Mouse (Mus musculus): ENCODE measurements at regions not wholly inside any gene's neighbourhood (a gene's known extent, or its start where the extent isn't known, plus 50 kb on each side); places are given as distances from the start of the nearest gene placed in this dataset.

DNA sequence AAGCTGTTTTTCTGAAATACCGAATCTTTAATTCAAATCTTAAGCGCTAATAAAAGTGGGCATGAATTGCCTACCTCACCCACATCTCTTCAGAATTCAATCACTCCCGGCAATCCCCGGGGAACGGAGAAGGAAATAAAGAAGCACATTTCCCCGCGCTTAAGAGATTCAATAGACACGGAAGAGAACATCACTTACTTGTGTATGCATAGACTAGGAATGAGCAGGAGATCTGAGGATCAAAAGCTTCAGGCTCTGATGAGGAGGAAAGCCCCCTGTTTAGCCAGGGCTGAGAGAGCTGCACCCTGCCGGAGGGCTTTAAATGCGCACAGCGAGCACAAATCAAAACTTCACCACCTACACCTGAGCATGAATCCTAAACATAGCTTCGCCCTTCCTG, 72.0 kb upstream of the Arglu1 start:
- no peak for DNase-seq

GRCm38 (mm10) chr8:8758283-8758682, 68.0 kb upstream of the Arglu1 start:
- DNase-seq, result no peak

DNA sequence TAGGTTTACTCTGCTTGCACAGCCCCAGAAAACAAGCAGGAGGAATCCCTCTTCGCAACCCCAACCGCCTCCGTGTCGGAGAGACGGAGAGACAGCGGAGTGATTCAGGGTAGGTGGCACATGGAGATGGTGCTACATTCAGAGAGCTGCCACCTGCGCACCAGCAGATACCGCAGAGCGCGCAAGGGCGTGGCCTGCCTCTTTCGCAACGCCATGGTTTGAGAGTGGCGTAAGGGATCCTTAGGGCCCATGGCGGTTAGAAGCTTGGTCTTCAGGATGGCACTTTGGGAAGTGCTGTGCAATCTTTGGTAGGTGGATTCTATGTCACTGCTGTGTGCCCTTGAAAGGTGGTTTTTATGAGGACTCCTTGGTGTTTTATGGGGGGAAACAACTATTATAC, 60.9 kb upstream of the Arglu1 start:
- no peak for DNase-seq

DNA sequence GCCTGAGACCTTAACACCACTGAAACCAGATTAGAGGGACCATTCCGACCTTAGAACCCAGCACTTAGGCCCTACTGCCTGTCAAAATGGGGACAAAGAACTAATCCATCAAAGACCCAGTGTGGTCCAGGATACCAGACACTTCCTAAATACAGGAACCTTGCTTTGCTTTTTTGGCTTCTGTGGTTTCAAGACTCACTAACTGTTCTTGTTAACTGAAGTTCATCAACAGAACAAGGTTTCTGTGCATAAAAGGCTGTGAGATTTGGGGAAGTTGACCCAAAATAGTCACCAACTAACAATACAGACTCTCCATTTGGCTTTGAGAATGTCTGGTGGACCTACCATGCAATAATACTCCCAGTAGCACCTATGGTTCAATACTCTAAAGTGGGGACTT, 56.4 kb upstream of the Arglu1 start:
- no peak for DNase-seq

DNA sequence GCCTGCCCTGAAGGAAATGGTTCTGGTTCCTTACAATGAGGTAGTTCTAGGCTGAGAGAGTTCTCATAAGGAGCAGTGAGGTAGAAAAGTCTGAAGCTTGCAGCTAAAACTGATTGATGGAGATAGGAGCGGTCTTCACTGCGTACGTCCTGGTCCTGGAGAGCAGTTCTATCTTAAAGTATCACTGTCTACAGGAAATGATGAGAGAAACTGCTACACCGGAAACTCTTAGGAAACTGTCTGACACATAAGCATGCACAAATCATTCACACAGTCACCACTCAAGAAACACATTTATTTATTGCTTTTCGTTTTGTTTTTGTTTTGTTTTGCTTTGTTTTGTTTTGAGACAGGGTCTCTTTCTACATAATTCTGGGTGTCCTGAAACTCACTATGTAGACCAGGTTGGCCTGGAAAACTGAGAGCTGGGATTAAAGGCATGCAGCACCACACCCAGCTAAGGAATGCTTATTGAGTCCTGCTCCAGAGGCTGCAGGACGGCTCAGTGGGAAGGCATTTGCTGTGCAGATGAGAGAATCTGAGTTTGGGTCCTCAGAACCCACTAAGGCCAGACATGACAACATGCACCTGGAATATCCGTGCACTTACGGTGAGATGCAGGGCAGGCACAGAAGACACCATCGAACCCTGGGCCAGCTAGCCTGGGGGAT, 55.4 kb upstream of the Arglu1 start:
- no peak for DNase-seq
